Mouse (Mus musculus): ENCODE results near the gene Sh3rf3. TPM values are rescaled to one million over a fixed set of nuclear protein-coding genes. Genes with fewer than 3 reads are reported as not detected.

Sh3rf3 gene
- polyA plus RNA-seq, 1 experiment from 2014 or later = 0.17 TPM

DNA sequence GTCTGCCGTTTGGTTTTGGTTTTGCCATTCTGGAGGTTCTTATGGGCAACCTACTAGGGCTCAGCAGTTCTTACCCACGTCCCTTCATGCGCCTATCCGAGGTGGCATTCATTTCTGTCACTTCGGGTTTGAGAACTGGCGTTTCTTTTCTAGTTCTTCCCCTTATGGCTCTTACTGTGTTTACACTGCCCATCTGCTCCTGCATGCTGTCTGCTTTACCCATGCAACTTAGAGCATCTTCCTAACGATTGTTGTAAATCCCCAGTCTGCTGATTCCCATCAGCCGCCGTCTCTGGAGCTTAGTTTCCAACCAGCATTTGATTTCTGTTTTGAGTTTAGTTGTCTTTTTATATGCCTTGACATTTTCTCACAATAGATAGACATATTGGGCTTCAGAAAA, 189.2 kb downstream of the Sh3rf3 start:
- no peaks in the 10 kb centered on the region for H3K4me1 ChIP-seq (replicated peaks; ENCODE audit: control insufficient read depth, insufficient read depth, low read length)
- WGBS = 81% methylated on average over 9 of the region's 9 CpGs
- no peak overlapping the region for H3K9ac ChIP-seq (ENCODE audit: low read depth, low read length)
- no peaks in the 10 kb centered on the region for H3K36me3 ChIP-seq (ENCODE audit: control insufficient read depth, insufficient read depth)
- no peak for ATAC-seq
- H3K27me3 ChIP-seq (replicated peaks; ENCODE audit: control insufficient read depth, insufficient read depth, low read length) = no peaks in the 10 kb centered on the region
- no peak overlapping the region for H3K4me2 ChIP-seq (replicated peaks; ENCODE audit: low read depth)
- H3K4me3 ChIP-seq (ENCODE audit: low read depth, low read length) = no peak overlapping the region
- H3K27ac ChIP-seq (ENCODE audit: low read depth, low read length) = no peak overlapping the region
- TF ChIP-seq CTCF (IDR thresholded peaks at IDR 0.05; ENCODE audit: low read depth) = no peak
- H3K9me3 ChIP-seq (ENCODE audit: control insufficient read depth) = no peaks in the 10 kb centered on the region

DNA sequence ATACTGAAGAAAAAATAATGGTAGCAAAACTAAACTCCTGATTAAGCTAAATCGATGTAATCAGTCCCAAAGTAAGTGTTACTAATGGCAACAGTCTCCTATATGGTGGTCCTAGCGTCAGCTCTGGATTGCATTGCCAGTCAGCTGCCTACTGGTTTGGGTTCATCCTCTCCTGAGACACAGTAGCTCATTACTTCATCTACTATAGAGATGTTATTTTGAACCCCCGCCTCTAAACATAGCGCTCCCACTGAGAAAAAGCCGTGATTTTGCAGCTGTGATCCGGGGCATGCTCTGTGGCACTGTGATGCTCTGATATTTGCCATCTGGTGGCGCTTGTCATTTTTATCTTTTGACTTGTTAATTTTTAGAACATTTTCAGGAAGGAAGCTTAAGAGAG, 198.3 kb downstream of the Sh3rf3 start:
- H3K4me3 ChIP-seq (ENCODE audit: low read depth, low read length) = no peak overlapping the region
- H3K4me1 ChIP-seq (replicated peaks; ENCODE audit: control insufficient read depth, insufficient read depth, low read length) = no peaks in the 10 kb centered on the region
- TF ChIP-seq CTCF (IDR thresholded peaks at IDR 0.05; ENCODE audit: low read depth) = no peak
- 89% methylated on average over 7 of the region's 7 CpGs for WGBS
- no peaks in the 10 kb centered on the region for H3K27me3 ChIP-seq (replicated peaks; ENCODE audit: control insufficient read depth, insufficient read depth, low read length)
- ATAC-seq = no peak
- no peaks in the 10 kb centered on the region for H3K9me3 ChIP-seq (ENCODE audit: control insufficient read depth)
- H3K27ac ChIP-seq (ENCODE audit: low read depth, low read length) = no peak overlapping the region
- no peak overlapping the region for H3K4me2 ChIP-seq (replicated peaks; ENCODE audit: low read depth)
- H3K9ac ChIP-seq (ENCODE audit: low read depth, low read length) = no peak overlapping the region
- no peaks in the 10 kb centered on the region for H3K36me3 ChIP-seq (ENCODE audit: control insufficient read depth, insufficient read depth)

DNA sequence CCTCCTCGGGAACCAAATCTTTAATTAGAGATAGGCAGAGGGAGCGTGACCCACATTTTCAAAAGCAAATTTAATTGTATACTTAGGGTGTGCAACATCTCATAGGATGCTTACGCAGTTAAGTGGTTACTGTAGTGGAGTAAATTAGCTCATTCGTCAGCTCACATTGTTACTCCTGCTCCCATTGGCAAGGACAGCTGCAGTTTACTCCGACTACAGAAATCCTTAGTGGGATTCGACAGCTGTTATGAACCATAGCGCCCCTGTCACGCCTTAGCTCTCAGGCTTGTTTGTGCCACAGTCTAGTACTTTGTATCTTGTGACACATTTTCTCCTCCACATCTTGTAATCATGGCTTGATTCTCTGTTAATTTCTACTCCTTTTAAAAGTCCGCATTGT, 200.5 kb downstream of the Sh3rf3 start:
- H3K4me1 ChIP-seq (replicated peaks; ENCODE audit: control insufficient read depth, insufficient read depth, low read length) = no peaks in the 10 kb centered on the region
- H3K4me3 ChIP-seq (ENCODE audit: low read depth, low read length) = no peak overlapping the region
- H3K4me2 ChIP-seq (replicated peaks; ENCODE audit: low read depth) = no peak overlapping the region
- ATAC-seq = no peak
- H3K27me3 ChIP-seq (replicated peaks; ENCODE audit: control insufficient read depth, insufficient read depth, low read length) = no peaks in the 10 kb centered on the region
- no peak overlapping the region for H3K9ac ChIP-seq (ENCODE audit: low read depth, low read length)
- no peaks in the 10 kb centered on the region for H3K36me3 ChIP-seq (ENCODE audit: control insufficient read depth, insufficient read depth)
- H3K27ac ChIP-seq (ENCODE audit: low read depth, low read length) = no peak overlapping the region
- H3K9me3 ChIP-seq (ENCODE audit: control insufficient read depth) = no peaks in the 10 kb centered on the region
- TF ChIP-seq CTCF (IDR thresholded peaks at IDR 0.05; ENCODE audit: low read depth) = no peak
- 84% methylated on average over 9 of the region's 9 CpGs for WGBS

DNA sequence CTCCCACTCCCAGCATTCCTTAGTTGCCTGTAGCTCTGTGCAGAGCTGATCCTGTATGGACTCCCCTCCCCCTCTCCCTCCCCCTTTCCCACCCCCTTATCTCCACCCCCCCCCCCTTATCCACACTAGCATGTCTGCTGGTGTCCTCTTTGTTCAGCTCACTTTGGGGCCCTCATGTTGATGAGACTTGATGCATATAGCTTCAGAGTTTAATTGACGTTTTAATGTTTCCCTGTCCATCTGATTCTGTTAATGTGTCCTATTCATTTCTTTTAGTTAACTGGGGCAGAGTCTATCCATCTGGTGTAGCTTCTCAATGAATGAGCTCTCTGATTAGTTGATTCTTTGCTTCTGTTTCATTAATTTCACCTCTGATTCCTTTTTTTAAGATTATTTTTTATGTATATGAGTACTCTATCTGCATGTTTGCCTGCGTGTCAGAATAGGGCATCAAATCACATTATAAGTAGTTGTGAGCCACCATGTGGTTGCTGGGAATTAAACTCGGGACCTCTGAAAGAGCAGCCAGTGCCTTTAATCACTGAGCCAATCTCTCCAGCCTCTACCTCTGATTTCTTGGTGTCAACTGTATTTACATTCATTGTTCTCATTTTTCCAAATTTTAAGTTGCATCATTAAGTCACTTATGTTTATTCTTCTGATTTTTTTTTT, 206.3 kb downstream of the Sh3rf3 start:
- no peaks in the 10 kb centered on the region for H3K9me3 ChIP-seq (ENCODE audit: control insufficient read depth)
- WGBS = 64% methylated on average over 3 of the region's 3 CpGs
- H3K9ac ChIP-seq (ENCODE audit: low read depth, low read length) = no peak overlapping the region
- H3K4me2 ChIP-seq (replicated peaks; ENCODE audit: low read depth) = no peak overlapping the region
- no peak for ATAC-seq
- no peak for TF ChIP-seq CTCF (IDR thresholded peaks at IDR 0.05; ENCODE audit: low read depth)
- H3K27me3 ChIP-seq (replicated peaks; ENCODE audit: control insufficient read depth, insufficient read depth, low read length) = no peaks in the 10 kb centered on the region
- H3K27ac ChIP-seq (ENCODE audit: low read depth, low read length) = no peak overlapping the region
- H3K36me3 ChIP-seq (ENCODE audit: control insufficient read depth, insufficient read depth) = no peaks in the 10 kb centered on the region
- no peak overlapping the region for H3K4me3 ChIP-seq (ENCODE audit: low read depth, low read length)
- no peaks in the 10 kb centered on the region for H3K4me1 ChIP-seq (replicated peaks; ENCODE audit: control insufficient read depth, insufficient read depth, low read length)

DNA sequence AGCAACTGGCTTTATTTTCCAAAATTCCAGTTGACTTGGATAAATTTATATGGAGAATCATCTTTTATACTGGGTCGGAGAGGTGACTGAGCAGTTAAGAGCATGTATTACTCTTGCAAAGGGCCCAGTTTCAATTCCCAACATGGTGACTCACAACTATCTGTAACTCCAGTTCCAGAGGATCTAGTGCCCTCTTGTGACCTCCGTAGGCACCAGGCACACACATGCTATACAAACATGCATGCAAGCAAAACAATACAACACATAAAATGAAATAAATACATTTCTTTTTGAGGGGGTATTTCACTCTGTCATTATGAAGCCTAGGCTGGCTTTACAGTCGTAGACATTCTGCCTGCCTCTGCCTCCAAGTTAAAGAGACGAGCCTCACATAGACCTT, 237.3 kb downstream of the Sh3rf3 start:
- no peak overlapping the region for H3K4me2 ChIP-seq (replicated peaks; ENCODE audit: low read depth)
- H3K4me3 ChIP-seq (ENCODE audit: low read depth, low read length) = no peak overlapping the region
- no peak for TF ChIP-seq CTCF (IDR thresholded peaks at IDR 0.05; ENCODE audit: low read depth)
- no peaks in the 10 kb centered on the region for H3K9me3 ChIP-seq (ENCODE audit: control insufficient read depth)
- ATAC-seq = no peak
- H3K9ac ChIP-seq (ENCODE audit: low read depth, low read length) = no peak overlapping the region
- no peaks in the 10 kb centered on the region for H3K4me1 ChIP-seq (replicated peaks; ENCODE audit: control insufficient read depth, insufficient read depth, low read length)
- no peaks in the 10 kb centered on the region for H3K36me3 ChIP-seq (ENCODE audit: control insufficient read depth, insufficient read depth)
- H3K27me3 ChIP-seq (replicated peaks; ENCODE audit: control insufficient read depth, insufficient read depth, low read length) = no peaks in the 10 kb centered on the region
- no peak overlapping the region for H3K27ac ChIP-seq (ENCODE audit: low read depth, low read length)
- WGBS = 81% methylated on average over 4 of the region's 4 CpGs

DNA sequence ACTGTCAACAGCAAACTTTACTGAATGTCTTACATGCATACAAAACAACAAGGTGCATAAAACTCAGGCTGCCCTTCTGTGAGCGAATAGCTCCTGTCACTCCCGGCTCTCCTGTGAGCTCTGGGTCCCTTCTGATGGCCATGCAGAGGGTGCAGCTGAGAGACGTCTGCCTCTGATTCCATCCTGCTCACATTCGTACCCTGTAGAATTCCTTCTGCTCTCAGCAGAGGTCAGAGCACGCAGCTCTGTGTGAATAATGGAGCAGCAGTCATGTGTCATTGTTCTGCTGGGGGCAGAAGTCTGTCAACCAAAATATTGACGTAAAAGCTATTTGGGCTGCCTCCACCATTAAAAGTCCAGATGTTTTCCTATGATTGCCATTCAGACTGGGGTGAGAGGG, 243.1 kb downstream of the Sh3rf3 start:
- no peak for ATAC-seq
- H3K4me2 ChIP-seq (replicated peaks; ENCODE audit: low read depth) = no peak overlapping the region
- WGBS = 51% methylated on average over 6 of the region's 6 CpGs
- no peaks in the 10 kb centered on the region for H3K36me3 ChIP-seq (ENCODE audit: control insufficient read depth, insufficient read depth)
- no peak overlapping the region for H3K27ac ChIP-seq (ENCODE audit: low read depth, low read length)
- TF ChIP-seq CTCF (IDR thresholded peaks at IDR 0.05; ENCODE audit: low read depth) = no peak
- no peak overlapping the region for H3K4me3 ChIP-seq (ENCODE audit: low read depth, low read length)
- H3K9me3 ChIP-seq (ENCODE audit: control insufficient read depth) = no peaks in the 10 kb centered on the region
- no peak overlapping the region for H3K9ac ChIP-seq (ENCODE audit: low read depth, low read length)
- no peaks in the 10 kb centered on the region for H3K27me3 ChIP-seq (replicated peaks; ENCODE audit: control insufficient read depth, insufficient read depth, low read length)
- no peaks in the 10 kb centered on the region for H3K4me1 ChIP-seq (replicated peaks; ENCODE audit: control insufficient read depth, insufficient read depth, low read length)

DNA sequence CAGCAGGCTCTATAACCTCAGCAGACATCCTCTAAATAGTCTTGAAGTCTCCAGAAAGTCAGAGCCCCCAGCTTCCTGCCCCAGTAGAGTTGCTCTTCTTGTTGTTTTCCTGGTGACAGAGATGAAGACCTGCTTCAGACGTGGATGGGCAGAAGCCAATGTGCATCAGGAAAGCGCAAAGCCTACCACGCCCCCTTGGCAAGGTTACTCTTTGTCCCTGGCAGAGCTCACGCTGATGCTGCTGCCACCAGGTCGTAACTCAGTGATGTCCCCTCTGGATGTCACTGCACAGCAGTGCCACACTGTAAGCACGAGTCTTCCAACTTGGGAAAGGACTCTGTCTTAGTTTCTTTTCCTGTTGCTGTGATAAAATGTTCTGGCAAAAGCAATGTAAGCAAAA, 253.6 kb downstream of the Sh3rf3 start:
- Histone ChIP-seq H3K4me1 (replicated peaks; ENCODE audit: control insufficient read depth, insufficient read depth, low read length) (no peaks in the 10 kb centered on the region), H3K4me2 (replicated peaks; ENCODE audit: low read depth) (no peak overlapping the region), H3K27ac (ENCODE audit: low read depth, low read length) (no peak overlapping the region), H3K27me3 (replicated peaks; ENCODE audit: control insufficient read depth, insufficient read depth, low read length) (no peaks in the 10 kb centered on the region), H3K9ac (ENCODE audit: low read depth, low read length) (no peak overlapping the region), H3K4me3 (ENCODE audit: low read depth, low read length) (no peak overlapping the region), H3K9me3 (ENCODE audit: control insufficient read depth) (no peaks in the 10 kb centered on the region), H3K36me3 (ENCODE audit: control insufficient read depth, insufficient read depth) (no peaks in the 10 kb centered on the region)
- 74% methylated on average over 6 of the region's 6 CpGs for WGBS
- no peak for ATAC-seq
- TF ChIP-seq CTCF (IDR thresholded peaks at IDR 0.05; ENCODE audit: low read depth) = no peak

Measured in intestine, postnatal 0 days (tissue).